In genomic region chr6:124810566-124811402, GRCm38 (mm10) we compare ENCODE assay signal across 7 mouse cellular contexts. TPM values are rescaled to one million over a fixed set of nuclear protein-coding genes. Genes with fewer than 3 reads are reported as not detected.
DNase-seq lines count a peak whose midpoint lies in the region; ATAC-seq and TF ChIP-seq lines count a peak whose summit lies in the region.
"Not testable (repeated sequence)": the region's sequence is repeated elsewhere in the genome, so short reads cannot be mapped to it uniquely, and the experiment has no call there.

No protein-coding gene starts in this region.

- DNase-seq in 416B (ENCODE audit: low read depth) = peak; percentile 37
- DNase-seq in cerebellum, adult 9-11 months = peak; percentile 62
- DNase-seq in heart, adult 11 months = peak; percentile 94
- not testable (repeated sequence) for DNase-seq in limb, embryonic 10.5 days (ENCODE audit: low spot score); liver, embryonic 14.5 days (ENCODE audit: low read depth in 3 of 3, low spot score in 3 of 3)
- DNase-seq in midbrain, embryonic 11.5 days (ENCODE audit: low spot score, missing footprints) = peak; percentile 81

- not testable (repeated sequence) for H3K9me3 ChIP-seq in hindbrain, embryonic 13.5 days; limb, embryonic 10.5 days (replicated peaks); liver, embryonic 14.5 days (ENCODE audit: control insufficient read depth, low read length); midbrain, embryonic 11.5 days (ENCODE audit: control insufficient read depth, low read length)

- WGBS in hindbrain, embryonic 13.5 days = 86% methylated on average over 11 of the region's 11 CpGs
- WGBS in limb, embryonic 10.5 days = 87% methylated on average over 11 of the region's 11 CpGs
- 78% methylated on average over 11 of the region's 11 CpGs for WGBS in liver, embryonic 14.5 days (ENCODE audit: insufficient replicate concordance)
- 83% methylated on average over 9 of the region's 11 CpGs for WGBS in midbrain, embryonic 11.5 days

- not testable (repeated sequence) for H3K27me3 ChIP-seq in hindbrain, embryonic 13.5 days; limb, embryonic 10.5 days (ENCODE audit: low read depth, poor library complexity, severe bottlenecking); liver, embryonic 14.5 days (ENCODE audit: control insufficient read depth, insufficient read depth, low read length); midbrain, embryonic 11.5 days (ENCODE audit: control insufficient read depth, insufficient read depth, low read length)

- not testable (repeated sequence) for H3K4me3 ChIP-seq in hindbrain, embryonic 13.5 days; limb, embryonic 10.5 days; liver, embryonic 14.5 days (ENCODE audit: insufficient read depth in 1 of 2, low read depth in 2 of 2, low read length in 2 of 2); midbrain, embryonic 11.5 days (ENCODE audit: low read depth, low read length)

- TF ChIP-seq CTCF in liver, embryonic 14.5 days (IDR thresholded peaks at IDR 0.05; ENCODE audit: low read depth) = not testable (repeated sequence)

- not testable (repeated sequence) for H3K27ac ChIP-seq in hindbrain, embryonic 13.5 days; liver, embryonic 14.5 days; midbrain, embryonic 11.5 days (ENCODE audit: low read depth, low read length)
- H3K27ac ChIP-seq in limb, embryonic 10.5 days = 0 out of 2 replicates have a peak overlapping the region, but pooled peaks have one; percentile 83

- H3K4me2 ChIP-seq in hindbrain, embryonic 13.5 days = 0 out of 2 replicates have a peak overlapping the region, but pooled peaks have one; percentile 83
- peak overlapping the region; percentile 87; the same call in 1 of the 2 replicates for H3K4me2 ChIP-seq in liver, embryonic 14.5 days (ENCODE audit: low read depth)
- H3K4me2 ChIP-seq in midbrain, embryonic 11.5 days = not testable (repeated sequence)

- H3K9ac ChIP-seq in hindbrain, embryonic 13.5 days; liver, embryonic 14.5 days (replicated peaks); midbrain, embryonic 11.5 days (ENCODE audit: low read length): not testable (repeated sequence)

- H3K36me3 ChIP-seq in hindbrain, embryonic 13.5 days = peaks cover 25% of the 10 kb centered on the region
- H3K36me3 ChIP-seq in limb, embryonic 10.5 days = peaks cover 44% of the 10 kb centered on the region
- H3K36me3 ChIP-seq in liver, embryonic 14.5 days (replicated peaks; ENCODE audit: control insufficient read depth, insufficient read depth, low read depth) = peaks cover 22% of the 10 kb centered on the region
- H3K36me3 ChIP-seq in midbrain, embryonic 11.5 days (ENCODE audit: control insufficient read depth, insufficient read depth, low read length) = peaks cover 11% of the 10 kb centered on the region

- not testable (repeated sequence) for ATAC-seq in hindbrain, embryonic 13.5 days (ENCODE audit: low FRiP score); liver, embryonic 14.5 days (ENCODE audit: insufficient read depth); midbrain, embryonic 11.5 days (ENCODE audit: low FRiP score)

- H3K4me1 ChIP-seq in hindbrain, embryonic 13.5 days (replicated peaks) = peaks cover 66% of the 10 kb centered on the region
- peaks cover 66% of the 10 kb centered on the region for H3K4me1 ChIP-seq in limb, embryonic 10.5 days
- H3K4me1 ChIP-seq in liver, embryonic 14.5 days (replicated peaks; ENCODE audit: control insufficient read depth in 2 of 2, insufficient read depth in 2 of 2, low read length in 1 of 2) = peaks cover 25 to 38% of the 10 kb centered on the region in 2 experiments
- peaks cover 30% of the 10 kb centered on the region for H3K4me1 ChIP-seq in midbrain, embryonic 11.5 days (ENCODE audit: control insufficient read depth, insufficient read depth, low read length)

- not testable (repeated sequence) for TF ChIP-seq EP300 in liver, embryonic 14.5 days (IDR thresholded peaks at IDR 0.05; ENCODE audit: low read depth)

RNA-seq across cellular contexts. Expression of gene Spsb2, which starts 2.3 kb away (rescaled TPM):
- 7.8 and 8.4 TPM in 2 replicates for polyA plus RNA-seq in hindbrain, embryonic 13.5 days (2015; fragmentation: Nextera tagmentation; extraction: Ambion mirVana)
- 4.7 and 6.9 TPM in 2 replicates for polyA plus RNA-seq in limb, embryonic 10.5 days (2016; fragmentation: Nextera tagmentation; extraction: Ambion mirVana)
- 4.1 and 5.0 TPM in 2 replicates for polyA plus RNA-seq in liver, embryonic 14.5 days (2012; rRNA removed)
- 4.7 and 5.0 TPM in 2 replicates for polyA plus RNA-seq in liver, embryonic 14.5 days (2014; fragmentation: Nextera tagmentation; extraction: Ambion mirVana)
- 3.7 and 4.8 TPM in 2 replicates for polyA plus RNA-seq in midbrain, embryonic 11.5 days (2014; fragmentation: Nextera tagmentation; extraction: Ambion mirVana)

RNA-seq across cellular contexts. Expression of gene Tpi1, which starts 3.3 kb away (rescaled TPM):
- polyA plus RNA-seq in hindbrain, embryonic 13.5 days (2015; fragmentation: Nextera tagmentation; extraction: Ambion mirVana) = 361 and 374 TPM in 2 replicates
- polyA plus RNA-seq in limb, embryonic 10.5 days (2016; fragmentation: Nextera tagmentation; extraction: Ambion mirVana) = 831 and 927 TPM in 2 replicates
- polyA plus RNA-seq in liver, embryonic 14.5 days (2012; rRNA removed) = 266 and 292 TPM in 2 replicates
- polyA plus RNA-seq in liver, embryonic 14.5 days (2014; fragmentation: Nextera tagmentation; extraction: Ambion mirVana) = 418 and 420 TPM in 2 replicates
- polyA plus RNA-seq in midbrain, embryonic 11.5 days (2014; fragmentation: Nextera tagmentation; extraction: Ambion mirVana) = 619 and 639 TPM in 2 replicates

RNA-seq across cellular contexts. Expression of gene Usp5, which starts 18.5 kb away (rescaled TPM):
- 189 and 200 TPM in 2 replicates for polyA plus RNA-seq in hindbrain, embryonic 13.5 days (2015; fragmentation: Nextera tagmentation; extraction: Ambion mirVana)
- polyA plus RNA-seq in limb, embryonic 10.5 days (2016; fragmentation: Nextera tagmentation; extraction: Ambion mirVana) = 200 and 209 TPM in 2 replicates
- polyA plus RNA-seq in liver, embryonic 14.5 days (2012; rRNA removed) = 24.4 and 27.6 TPM in 2 replicates
- 38.0 and 42.5 TPM in 2 replicates for polyA plus RNA-seq in liver, embryonic 14.5 days (2014; fragmentation: Nextera tagmentation; extraction: Ambion mirVana)
- polyA plus RNA-seq in midbrain, embryonic 11.5 days (2014; fragmentation: Nextera tagmentation; extraction: Ambion mirVana) = 139 and 143 TPM in 2 replicates

RNA-seq across cellular contexts. Expression of gene Cdca3, which starts 18.6 kb away (rescaled TPM):
- polyA plus RNA-seq in hindbrain, embryonic 13.5 days (2015; fragmentation: Nextera tagmentation; extraction: Ambion mirVana) = 42.6 and 51.2 TPM in 2 replicates
- 243 and 250 TPM in 2 replicates for polyA plus RNA-seq in limb, embryonic 10.5 days (2016; fragmentation: Nextera tagmentation; extraction: Ambion mirVana)
- polyA plus RNA-seq in liver, embryonic 14.5 days (2012; rRNA removed) = 147 and 165 TPM in 2 replicates
- polyA plus RNA-seq in liver, embryonic 14.5 days (2014; fragmentation: Nextera tagmentation; extraction: Ambion mirVana) = 205 and 206 TPM in 2 replicates
- 225 and 244 TPM in 2 replicates for polyA plus RNA-seq in midbrain, embryonic 11.5 days (2014; fragmentation: Nextera tagmentation; extraction: Ambion mirVana)

RNA-seq across cellular contexts. Expression of gene Gnb3, which starts 29.3 kb away (rescaled TPM):
- 0.78 and 1.3 TPM in 2 replicates for polyA plus RNA-seq in hindbrain, embryonic 13.5 days (2015; fragmentation: Nextera tagmentation; extraction: Ambion mirVana)
- polyA plus RNA-seq in limb, embryonic 10.5 days (2016; fragmentation: Nextera tagmentation; extraction: Ambion mirVana) = 0.34 and 0.35 TPM in 2 replicates
- polyA plus RNA-seq in liver, embryonic 14.5 days (2012; rRNA removed) = 0.03 and 0.06 TPM in 2 replicates
- polyA plus RNA-seq in liver, embryonic 14.5 days (2014; fragmentation: Nextera tagmentation; extraction: Ambion mirVana) = 0.23 TPM in 1 of 2 replicates, not detected in the other
- polyA plus RNA-seq in midbrain, embryonic 11.5 days (2014; fragmentation: Nextera tagmentation; extraction: Ambion mirVana) = 3.8 TPM in 2 replicates
